Mouse (Mus musculus) left cerebral cortex, postnatal 36 days (tissue): ENCODE results near the gene Sgta. TPM values are rescaled to one million over a fixed set of nuclear protein-coding genes. Genes with fewer than 3 reads are reported as not detected.
"Not testable (repeated sequence)": the region's sequence is repeated elsewhere in the genome, so short reads cannot be mapped to it uniquely, and the experiment has no call there.

Experiments used
- DNase-seq, 2 experiments: peaks; one replicate each; pipeline ENCODE4 v3.0.0; 2021 to 2022; ENCODE audit warnings: low spot score in 2 of 2, mixed read lengths in 1 of 2
- intact Hi-C: fragments of 180-260 bp; cut with DNase I; formaldehyde crosslinking; loops from one replicate; pipeline ENCODE4 v1.15.1; 2025
- total RNA-seq, 2 experiments: library from RNA; stranded (reverse); gene quantifications; 2 replicates each; pipeline ENCODE4 v1.2.3; 2021

Gene Sgta
- 100 to 1,000 TPM; 169 to 176 TPM for total RNA-seq

DNA sequence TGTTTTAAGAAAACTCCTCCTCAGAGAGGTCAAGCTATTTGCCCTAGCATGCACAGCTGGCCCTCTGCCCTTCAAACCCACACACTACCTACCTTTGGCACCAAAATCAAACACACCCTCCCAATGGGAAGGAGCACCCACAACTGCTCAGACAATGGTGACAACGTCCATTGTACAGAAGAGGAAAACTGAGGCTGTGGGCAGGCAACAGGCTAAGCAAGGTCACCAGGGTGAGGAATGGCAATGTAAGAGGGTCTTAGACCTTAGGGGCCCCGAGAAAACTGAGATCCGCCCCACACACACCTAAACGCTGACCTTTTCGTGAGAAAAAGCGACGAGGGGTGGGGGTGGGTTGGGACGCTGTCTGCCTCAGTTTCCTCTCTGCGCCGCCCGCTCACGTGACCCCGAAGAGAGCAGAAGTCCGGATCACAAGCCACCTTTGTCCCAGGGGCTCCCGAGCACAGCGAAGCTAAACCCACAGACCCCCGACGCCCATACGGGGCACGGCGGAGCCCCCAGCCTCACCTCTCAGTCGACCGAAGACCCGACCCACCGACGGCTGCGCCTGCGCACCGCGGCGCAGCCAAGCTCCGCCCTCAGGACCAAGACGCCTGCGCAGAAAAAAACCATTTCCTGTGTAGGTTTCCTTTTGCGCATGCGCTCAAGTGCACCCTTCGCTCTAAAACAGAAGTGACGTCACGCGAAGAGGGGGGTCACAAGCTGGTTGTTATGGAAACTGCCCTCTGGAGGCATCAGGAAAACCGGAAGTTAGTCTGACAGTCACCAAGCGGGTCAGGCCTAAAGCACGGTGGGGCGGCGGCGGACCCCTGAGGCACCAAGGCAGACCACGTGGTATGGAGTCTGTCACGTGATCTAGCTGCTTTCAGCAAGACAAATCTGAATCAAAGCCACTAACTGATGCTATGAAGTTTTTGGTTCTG is at the start of gene Sgta:
Gene Sgta, minus strand, starts transcription at position 579 of the 941 bp plus-strand sequence.
- peak; percentile 98 to 99 for DNase-seq
- intact Hi-C loops, result no loop called here

DNA sequence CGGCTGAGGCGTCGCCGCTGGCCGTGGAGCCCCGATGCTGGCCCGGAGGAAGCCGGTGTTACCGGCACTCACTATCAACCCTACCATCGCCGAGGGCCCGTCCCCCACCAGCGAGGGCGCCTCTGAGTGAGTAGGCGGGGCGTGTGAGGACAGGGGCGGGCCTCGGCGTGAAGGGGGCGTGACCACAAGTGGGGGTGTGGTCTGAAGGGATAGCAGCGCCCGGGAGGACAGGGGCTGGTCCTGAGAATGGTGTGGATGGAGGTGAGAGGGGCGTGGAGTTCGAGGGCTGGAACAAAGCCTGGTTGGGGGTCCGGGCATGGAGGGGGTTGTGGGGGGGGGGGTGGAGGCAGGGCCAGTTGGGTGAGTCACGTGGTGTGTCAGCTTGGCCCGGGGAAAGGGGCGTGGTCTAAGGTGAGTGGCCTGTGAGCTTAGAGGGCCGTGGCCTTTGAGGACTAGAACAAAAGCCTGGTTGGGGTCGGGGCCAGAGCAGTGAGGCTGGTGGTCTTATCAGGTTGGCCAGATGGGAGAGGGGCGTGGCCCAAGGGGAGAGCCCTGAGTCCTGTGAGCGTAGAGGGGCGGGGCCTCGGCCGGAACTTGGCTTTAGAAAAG is 46.2 kb upstream of the Sgta start:
- peak in 1 of 2 experiments; percentile 81 for DNase-seq
- intact Hi-C loops, result no loop called here

DNA sequence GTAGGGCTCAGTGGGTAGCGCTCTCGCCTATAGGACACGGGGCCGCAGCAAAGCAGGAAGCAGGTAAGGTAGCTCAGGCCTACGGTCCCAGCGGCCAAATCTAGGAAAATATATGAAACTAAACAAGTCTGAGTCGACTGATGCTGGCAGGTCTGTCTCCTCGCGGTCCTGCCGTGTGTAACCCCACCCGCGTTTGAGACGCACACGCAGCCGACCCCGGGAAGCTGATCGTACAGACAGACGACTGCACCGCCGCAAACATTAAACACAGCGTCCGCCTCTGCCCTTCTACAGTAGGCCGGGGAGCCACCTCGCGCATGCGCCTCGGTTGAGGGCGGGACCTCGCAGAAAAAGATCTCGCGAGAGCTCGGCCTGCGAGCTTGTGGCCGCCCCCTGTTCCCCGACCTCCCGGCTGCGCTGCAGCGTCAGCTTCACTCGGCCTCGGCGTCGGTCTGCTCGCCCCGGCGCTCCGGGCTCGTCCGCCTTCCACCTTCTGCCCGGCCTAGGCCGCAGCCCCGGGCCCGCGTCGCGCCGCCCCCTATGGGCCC is 45.7 kb upstream of the Sgta start, which contains the start of gene Map2k2:
Gene Map2k2, plus strand, starts transcription at position 351 of the 548 bp plus-strand sequence.
- peak; percentile 95 to 96 for DNase-seq
- intact Hi-C loops, result no loop called here

DNA sequence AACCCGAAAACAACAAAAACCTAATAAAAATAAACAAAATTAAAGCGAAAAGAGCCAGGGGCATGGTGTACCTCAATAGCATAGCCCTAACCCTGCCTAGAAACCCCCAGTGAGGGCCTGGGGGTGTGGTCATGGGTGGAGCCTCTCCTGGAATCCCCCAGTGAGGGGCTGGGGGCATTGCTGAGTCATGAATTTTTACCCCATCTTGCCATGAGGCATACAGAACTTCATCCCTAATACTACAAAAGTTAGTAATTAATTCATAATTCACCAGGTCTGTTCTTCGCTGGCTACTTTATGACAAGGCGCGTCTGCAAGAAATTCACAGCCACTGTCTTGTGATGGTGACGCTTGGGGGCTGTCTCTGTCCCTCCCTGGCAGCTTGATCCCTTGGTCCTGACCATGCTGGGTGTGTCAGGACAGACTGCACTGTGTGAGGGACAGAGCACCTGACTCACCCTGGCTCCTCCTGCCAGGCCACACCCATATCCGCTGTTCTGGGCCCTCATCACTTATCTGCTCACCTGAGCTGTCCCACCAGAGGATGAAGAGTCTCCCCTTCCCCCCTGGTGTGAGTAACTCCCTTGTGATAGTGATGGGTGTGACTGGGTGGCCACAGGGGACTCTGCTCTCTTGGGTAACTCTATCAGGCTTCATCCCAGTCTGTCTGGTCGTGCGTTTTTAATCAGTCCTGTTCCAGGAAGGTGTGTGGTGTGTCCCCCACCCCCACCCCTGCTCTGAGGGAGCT is 35.1 kb upstream of the Sgta start:
- intact Hi-C loops, result no loop called here
- no peak for DNase-seq

DNA sequence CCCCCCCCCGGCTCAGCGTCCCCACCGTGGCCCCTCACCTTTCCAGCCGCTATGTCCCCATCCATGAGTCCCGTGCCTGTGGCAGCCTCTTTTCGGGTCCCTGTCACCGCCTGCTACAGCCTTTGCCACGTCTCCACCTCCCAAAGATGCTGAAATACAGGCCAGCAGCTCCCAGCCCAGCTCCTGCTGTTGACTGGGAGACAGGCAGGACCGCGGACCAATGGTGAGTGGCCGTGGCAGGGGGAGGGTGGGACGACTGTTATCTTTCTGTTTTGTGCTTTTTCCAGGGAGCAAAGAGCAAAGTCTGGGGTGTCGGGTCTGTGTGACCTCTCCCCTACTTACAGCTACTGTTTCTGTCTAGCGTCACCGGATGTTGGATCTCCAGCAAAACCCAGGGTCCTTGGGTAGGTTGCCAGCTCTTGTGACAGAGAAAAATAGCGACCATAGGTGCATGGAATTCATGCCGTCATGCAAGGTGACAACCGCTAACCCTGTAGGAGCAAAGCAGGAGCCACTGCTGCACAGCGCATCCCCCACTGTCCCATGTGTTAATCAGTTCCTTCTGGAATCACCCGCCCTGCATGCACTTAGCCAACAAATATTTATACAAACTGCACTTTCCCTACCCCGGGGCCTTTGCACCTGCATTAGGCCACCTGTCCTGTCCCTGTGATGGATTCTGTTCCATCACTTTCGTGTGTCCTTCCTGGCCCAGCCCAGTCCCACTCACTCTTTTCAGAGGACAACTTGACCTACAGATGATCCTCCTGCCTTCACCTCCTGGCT is 32.7 kb upstream of the Sgta start:
- no peak for DNase-seq
- intact Hi-C loops, result no loop called here

DNA sequence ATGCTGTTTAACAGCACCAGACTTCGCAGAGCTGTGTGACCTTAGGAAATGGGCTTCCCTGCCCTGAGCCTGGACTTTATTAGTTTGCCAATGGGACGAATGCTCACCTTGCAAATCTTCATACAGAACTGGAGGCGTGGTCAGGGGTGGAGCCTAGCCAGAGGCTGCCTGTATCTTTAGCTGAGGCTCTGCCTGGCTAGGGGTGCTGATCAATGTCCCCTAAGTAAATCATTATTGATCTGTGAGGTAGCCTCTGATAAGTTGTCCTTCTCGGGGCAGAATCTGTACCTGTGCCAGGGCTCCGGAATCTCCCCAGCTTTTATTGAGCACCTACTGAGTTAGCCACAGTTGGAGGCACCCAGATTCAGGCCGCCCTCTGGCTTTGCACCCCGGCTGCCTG is 30.6 kb upstream of the Sgta start:
- no peak for DNase-seq
- intact Hi-C loops, result no loop called here

DNA sequence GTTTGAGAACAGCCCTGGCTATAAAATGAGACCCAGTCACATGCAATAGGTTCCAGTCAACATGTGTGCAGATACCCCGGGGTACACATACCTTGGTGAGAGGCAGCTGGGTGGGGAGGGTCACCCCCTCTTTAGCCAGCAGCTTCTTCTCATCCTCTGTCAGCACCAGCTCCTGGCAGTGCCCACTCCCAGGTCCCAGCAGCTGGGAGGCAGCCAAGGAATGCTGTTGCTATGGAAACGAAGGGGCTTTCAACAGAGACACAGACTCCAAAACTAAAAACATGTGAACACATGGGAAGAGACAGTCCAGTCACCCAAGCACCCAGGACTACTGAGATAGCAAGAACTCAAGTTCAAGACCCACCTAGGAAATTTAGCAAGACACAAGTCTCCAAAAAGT is 29.2 kb upstream of the Sgta start:
- no peak for DNase-seq
- intact Hi-C loops, result loop anchor here (10.0 kb wide), 1 partner anchor 174 kb away; the partner anchor contains the start of gene Lmnb2

DNA sequence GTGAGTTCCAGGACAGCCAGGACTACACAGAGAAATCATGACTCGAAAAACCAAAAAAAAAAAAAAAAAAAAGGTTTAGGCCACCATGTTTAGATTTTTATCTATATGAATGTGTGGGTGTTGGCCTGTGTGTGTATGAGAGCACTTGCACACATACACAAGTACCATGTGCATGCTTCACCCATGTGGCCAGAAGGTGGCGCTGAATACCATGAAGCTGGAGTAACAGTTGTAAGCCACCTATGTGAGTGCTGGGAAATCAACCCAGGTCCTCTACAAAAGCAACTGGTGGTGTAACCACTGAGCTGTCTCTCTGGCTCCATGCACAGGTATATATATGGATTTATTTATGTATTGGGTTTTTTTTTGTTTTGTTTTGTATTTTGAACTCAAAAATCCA is 27.0 kb upstream of the Sgta start:
- no peak for DNase-seq
- intact Hi-C loops, result loop anchor here (10.0 kb wide), 1 partner anchor 172 kb away; the partner anchor contains the start of gene Lmnb2

DNA sequence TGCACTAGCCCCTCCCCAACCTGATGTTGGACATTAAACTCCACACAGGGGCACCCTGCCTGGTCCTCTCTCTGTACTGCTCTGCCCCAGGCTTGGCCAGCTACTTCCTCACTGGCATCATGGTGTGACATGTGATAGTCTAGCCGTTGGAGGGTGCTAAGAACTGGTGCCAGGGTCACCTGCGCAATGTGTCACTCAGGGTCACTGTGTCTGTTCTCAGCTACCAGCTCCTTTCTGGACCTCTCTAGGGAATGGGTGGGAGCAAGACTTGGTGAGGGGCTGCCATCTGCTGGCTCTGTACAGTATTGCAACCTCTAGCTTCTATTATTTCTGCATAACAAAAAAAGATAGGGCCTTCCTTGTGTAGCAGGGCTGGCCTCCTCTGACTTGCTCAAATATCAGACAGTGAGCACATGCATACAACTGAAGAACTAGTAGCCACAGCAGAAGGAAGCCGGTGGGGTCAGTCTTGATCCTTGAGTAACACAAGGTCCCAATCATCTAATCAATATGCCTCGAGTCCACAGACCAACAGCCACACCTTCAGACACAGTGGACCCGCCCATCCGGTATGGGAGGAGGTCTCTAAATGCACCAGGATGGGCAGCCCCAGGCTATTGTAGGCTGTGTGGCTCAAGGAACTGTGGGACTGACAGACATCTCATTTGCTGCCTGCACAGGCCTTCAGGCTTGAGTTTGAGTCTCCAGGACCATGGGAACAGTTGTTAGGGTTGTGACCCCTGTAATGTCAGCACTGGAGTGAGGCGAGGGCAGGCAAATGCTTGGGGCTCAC is 22.4 kb upstream of the Sgta start:
- DNase-seq, result peak; percentile 58 to 70
- intact Hi-C loops, result loop anchor here (5.0 to 10.0 kb wide), 2 partner anchors 85 to 168 kb away; partner anchors contain the start of gene Lmnb2

DNA sequence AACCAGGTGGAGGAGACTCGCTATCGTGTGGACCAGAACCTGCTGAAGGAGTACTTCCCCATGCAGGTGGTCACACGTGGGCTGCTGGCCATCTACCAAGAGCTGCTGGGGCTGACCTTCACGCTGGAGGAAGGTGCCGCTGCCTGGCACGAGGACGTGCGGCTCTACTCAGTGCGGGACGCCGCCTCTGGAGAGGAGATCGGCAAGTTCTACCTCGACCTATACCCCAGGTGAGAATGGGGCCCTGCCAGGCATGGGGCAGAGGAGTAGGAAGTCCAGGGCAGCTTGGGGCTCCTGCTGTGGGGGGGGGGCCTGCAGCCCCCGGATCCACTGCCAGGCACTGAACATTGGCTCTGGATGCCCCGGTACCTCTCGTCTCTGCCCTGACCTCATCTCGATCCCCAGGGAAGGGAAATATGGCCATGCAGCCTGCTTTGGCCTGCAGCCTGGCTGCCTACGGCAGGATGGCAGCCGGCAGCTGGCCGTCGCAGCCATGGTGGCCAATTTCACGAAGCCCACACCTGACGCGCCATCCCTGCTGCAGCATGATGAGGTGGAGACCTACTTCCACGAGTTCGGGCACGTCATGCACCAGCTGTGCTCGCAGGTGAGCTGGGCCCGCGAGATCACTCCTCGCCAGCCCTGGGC is 20.2 kb upstream of the Sgta start:
- intact Hi-C loops, result loop anchor here (5.0 to 10.0 kb wide), 2 partner anchors 83 to 165 kb away; partner anchors contain the start of gene Lmnb2
- DNase-seq, result no peak

DNA sequence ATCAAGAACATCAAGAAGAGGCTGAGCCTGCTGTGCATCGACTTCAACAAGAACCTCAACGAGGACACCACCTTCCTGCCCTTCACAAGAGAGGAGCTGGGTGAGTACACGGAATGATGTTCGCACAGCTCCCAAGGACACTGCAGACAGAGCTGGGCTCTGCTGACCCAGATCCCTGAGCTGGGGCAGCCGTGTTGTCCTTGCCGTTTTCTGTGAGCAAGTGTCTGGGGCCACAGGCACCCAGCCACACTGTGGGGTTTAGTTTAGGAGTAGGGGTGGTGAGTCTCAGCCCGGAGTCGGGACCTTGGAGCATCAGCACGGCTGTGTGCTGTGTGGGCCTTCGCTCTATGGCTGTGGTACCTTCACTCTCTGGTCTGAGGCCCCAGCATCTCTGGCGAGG is 17.9 kb upstream of the Sgta start:
- intact Hi-C loops, result no loop called here
- no peak for DNase-seq

DNA sequence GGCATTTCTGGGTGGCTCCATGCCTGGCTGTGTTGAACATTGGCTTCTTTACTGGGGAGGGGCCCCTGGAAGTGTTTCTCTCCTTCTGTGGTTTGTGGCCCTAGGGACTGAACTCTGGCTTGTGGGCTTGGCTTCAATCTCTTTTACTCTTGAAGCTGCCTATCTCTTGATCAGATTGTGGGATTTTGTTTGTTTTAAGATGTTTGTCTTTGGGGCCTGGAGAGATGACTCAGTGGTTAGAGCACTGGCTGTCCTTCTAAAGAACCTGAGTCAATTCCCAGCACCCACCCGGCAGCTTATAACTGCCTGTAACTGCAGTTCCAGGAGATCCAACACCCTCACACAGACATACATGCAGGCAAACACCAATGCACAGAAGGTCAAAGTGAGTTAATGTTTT is 16.4 kb upstream of the Sgta start:
- intact Hi-C loops, result no loop called here

DNA sequence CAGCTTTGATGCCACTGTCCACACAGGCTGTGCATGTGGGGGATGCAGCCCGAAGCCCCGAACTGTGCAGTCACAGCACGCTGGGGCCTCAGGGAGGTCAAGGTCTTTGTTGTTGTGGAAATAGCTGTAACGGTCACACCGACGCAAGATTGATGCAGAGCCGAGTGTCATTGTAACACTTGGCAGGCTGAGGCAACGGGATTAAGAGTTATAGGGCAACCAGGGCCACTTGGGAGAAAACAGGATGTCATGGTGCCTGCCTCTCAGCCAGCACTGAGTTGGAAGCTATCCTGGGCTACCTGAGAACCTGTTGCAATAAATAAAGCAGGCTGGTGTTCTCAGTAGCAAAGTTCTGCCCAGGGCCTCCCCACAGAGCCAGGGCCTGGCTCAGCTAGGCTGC is 15.8 kb upstream of the Sgta start:
- no peak for DNase-seq
- intact Hi-C loops, result no loop called here

More for the DNA sequence above, 16.4 kb upstream of the Sgta start:
- no peak for DNase-seq

DNA sequence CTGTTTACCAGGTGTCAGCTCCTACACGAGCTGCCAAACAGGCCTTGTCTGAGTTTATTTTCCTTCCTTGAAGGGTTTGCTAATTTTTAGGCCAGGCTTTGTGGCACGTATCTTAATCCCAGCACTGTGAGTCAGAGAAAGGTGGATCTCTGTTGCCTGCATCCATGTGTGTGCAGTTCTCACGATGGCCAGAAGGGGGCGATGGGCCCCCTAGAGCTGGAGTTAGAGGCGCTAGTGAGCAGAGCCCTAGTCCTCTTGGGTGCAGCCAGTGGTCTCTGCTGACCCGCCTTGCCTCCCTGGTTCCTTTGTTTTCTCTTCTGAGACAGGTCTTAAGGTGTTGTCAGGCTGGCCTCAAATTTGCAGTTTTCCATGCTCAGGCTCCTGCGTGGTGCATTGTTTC is 13.5 kb upstream of the Sgta start:
- intact Hi-C loops, result no loop called here
- DNase-seq, result no peak

DNA sequence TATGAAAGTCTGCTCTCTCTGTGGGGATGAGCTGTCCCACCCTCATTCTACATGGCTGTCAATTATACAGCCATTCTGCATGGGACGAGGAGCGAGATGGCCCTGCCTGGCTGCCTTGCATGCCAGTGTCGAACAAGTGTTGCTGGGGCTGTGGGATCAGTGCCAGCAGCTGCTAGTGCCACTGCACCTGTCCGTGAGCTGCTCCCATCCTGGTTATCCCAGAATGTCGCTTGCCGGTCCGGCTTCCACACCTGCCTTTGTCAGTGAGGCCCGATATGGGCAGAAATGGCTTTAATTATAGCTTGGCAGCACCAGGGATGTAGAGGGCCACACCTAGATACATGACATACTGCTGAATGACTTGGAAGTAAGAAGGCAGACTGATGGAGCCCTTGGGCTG is 12.3 kb upstream of the Sgta start:
- no peak for DNase-seq
- intact Hi-C loops, result no loop called here

DNA sequence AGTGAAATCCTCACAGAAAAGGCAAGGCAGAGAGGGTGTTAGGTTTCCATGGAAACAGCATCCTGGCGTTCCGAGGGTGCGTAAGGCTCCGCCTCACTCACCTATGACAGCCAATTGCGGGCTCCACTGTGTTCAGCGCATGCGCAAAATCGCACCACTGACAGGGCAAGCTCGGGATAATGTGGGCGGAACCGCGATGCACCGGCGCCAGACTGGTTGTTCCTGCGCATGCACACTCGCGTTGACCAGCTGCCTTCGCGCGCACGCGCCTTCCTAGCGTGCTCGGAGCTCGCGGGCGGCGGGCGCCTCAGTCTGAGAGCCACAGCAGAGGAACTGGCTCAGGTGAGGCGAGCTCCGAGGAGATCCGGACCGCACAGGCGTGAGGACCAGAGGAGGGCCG is 9.9 kb upstream of the Sgta start, which contains the start of gene Thop1:
Gene Thop1, plus strand, starts transcription at position 200 of the 400 bp plus-strand sequence.
- intact Hi-C loops, result no loop called here
- DNase-seq, result peak; percentile 96 to 97

DNA sequence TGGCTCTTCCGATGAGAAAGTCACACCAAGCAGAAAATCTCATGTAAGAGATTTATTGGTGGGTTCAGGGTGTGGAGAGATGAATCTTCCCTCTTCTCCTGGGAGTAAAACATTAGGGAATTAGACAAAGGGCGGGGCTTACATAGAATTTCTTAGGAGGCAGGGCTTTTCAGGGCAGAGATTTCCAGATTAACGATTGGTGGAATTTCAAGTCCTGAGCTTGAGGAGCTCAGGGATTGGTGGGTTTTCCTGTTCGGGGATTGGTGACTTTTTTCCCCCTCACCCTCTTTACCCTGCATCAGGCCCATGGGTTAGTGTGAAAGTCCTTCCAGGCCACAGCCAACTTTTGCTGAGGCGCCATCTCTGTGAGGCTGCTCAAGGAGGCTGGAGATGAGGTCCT is 8.7 kb upstream of the Sgta start:
- DNase-seq, result no peak
- intact Hi-C loops, result no loop called here

DNA sequence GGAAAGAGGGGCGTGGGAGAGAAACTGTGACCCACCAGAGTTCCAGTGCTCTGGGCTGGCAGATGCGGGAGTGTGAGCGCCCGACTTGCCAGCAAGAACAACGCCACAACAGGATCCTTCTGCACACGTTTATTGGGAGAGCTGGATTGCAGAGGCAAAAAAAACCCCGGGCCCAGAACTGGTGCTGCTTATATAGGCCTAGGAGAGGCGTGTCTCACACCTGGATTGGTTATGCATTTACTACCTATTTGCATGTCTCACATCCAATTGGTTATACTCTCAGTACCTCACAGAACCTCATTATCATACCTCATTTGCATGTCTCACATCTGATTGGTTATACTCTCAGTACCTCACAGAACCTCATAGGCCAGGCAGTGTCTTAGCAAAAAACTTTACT is 4.5 kb upstream of the Sgta start:
- intact Hi-C loops, DNase-seq: not testable (repeated sequence)
